Mouse (Mus musculus) cerebellum, postnatal 36 days (tissue): ENCODE measurements around the gene Zfp956.
"Not testable (repeated sequence)": the region's sequence is repeated elsewhere in the genome, so short reads cannot be mapped to it uniquely, and the experiment has no call there.

ENCODE experiments used
- DNase-seq, 2 experiments: peaks; one replicate each; pipeline ENCODE4 v3.0.0; 2021 to 2022; ENCODE audit warnings: mixed read lengths in 2 of 2

Zfp956 gene

DNA sequence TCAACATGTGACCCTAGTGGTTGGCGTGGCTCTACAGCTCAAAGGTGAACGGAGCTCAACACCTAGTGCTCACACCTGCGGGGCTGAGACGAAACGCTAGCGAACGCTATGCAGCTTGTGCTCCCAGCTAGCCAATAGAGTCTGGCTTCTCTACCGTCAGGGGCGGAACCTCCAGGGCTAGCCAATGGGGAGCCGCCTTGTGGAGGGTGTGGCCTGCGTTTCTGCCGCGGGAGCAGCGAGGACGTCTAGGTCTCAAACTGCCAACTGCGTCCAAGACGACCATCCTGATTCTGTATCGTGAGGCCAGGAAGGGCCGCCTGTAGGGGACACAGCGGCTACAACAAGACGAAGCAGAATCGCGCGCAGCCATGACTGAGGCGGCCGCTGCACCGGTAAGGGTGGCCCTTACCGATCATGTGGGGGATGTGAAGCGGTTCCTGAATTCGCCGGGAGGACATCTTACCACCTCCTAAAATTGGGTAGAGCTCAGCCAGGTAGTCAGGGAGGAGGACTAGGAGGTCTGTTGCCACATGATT, at the start of gene Zfp956:
Gene Zfp956 (plus strand): TSS at position 200 of the 536 bp plus-strand sequence.
- peak; percentile 95 to 96 for DNase-seq

DNA sequence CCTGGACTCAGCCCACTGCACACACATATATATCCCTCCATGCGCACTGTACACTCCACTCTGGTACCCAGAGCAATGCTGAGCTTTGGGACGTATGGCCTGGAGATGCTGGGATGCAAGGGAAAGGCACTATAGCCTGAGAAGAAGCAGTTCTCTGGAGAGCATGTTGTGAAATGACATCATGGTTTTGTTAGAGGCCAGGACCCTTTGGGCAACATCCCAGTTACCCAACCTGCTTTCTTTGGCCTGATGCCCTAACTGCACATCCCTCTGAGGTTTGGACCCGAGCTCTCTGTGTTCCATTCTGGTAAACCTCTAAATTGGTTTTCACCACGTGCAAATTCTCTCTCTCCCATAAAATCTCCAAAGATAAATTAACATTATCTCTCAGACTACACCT, 49.6 kb upstream of the Zfp956 start:
- peak; percentile 71 to 77 for DNase-seq

DNA sequence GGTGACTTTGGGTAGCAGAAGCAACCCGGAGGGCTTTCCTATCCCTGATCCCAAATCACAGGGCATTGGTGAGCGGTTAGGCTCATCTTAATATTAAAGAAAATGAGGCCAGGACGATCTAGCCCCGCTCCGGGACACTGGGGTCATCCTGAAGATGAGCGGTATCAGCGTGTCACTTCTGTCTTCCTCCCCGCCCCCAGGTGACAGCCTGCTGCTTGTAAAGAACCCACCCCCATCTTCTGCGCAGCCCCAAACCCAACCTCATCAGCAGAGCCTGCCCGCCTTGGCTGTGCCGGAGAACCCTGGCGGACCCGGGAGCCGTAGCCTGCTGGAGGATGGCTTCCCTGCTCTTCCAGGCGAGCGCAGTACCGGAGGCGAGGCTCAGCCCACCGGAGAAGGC, 48.8 kb upstream of the Zfp956 start:
- DNase-seq: no peak

DNA sequence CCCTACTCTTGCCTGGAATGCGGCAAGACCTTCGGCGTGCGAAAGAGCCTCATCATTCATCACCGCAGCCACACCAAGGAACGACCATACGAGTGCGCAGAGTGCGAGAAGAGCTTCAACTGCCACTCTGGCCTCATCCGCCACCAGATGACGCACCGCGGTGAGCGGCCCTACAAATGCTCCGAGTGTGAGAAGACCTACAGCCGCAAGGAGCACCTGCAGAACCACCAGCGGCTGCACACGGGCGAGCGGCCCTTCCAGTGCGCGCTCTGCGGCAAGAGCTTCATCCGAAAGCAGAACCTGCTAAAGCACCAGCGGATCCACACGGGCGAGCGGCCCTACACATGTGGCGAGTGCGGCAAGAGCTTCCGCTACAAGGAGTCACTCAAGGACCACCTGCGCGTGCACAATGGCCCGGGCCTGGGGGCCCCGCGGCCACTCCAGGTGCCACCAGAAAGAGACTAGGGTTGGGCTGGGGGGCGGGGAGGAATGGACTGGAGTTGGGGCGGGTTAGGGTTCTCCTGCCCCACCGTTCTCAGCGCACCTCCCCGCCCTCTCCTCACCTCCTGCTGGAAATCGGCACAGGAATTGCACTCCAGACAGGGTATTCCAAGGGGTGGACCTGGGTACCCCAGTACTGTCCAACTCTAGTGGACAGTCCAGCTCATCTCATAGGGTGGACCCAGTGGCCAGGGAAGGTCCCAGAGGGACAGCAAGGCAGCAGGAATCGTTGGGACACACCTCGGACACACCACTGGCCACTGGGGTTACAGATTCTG, 48.1 kb upstream of the Zfp956 start:
- no peak for DNase-seq

DNA sequence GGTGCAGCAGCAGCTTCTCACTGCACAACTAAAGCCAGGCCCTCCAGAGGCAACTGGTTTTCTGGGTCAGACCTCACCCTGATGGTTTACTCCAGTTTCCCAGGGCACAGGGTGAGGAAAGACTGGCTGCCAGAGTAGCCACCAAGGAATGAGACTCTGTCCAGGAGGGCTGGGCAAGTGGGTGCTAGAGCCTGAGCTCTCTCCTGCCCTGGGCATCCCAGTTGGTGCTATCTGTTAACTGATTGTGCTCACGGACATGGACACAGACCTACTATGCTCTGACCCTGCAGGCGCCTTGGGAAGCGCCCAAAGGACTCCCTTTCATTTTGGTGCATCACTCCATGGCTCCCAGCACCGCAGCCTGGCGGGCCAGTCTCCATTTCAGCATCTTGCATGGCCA, 46.9 kb upstream of the Zfp956 start:
- DNase-seq: no peak

DNA sequence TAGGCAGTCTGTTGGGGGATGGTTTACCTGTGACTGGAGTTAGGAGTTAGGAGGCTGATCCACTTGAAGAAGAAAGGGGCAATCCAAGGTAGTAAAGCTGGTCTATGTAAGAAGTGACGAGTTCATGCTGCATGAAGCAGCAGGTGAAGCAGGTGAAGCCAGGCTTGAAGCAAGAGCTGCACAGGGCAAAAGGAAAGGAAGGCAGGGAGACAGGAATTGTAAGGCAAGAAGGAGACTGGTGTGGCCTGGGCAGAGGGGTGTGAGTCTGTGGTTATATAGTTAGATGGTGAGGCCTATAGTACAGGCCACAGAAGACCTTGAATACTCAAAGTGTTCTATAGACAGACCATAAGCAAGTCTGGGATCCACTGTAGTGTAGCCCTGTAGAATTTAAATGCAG, 44.2 kb upstream of the Zfp956 start:
- DNase-seq: no peak

DNA sequence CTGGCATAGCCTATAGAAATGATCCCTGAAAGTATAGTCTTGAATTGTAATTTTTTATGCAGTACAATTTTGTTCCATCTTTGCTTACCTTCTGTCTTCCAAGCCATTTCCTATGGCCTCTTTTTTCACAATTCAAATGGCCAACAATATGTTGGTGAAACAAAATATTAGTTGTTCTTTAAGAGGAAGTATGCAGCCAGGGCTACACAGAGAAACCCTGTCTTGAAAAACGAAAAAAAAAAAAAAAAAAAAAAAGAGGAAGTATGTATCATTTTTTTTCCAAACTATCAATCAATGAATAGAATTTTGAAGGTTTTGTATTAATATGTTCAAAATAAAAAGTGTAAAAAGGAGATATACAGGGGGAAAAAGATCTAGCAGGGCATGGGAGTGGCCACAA, 41.5 kb upstream of the Zfp956 start:
- no peak for DNase-seq

DNA sequence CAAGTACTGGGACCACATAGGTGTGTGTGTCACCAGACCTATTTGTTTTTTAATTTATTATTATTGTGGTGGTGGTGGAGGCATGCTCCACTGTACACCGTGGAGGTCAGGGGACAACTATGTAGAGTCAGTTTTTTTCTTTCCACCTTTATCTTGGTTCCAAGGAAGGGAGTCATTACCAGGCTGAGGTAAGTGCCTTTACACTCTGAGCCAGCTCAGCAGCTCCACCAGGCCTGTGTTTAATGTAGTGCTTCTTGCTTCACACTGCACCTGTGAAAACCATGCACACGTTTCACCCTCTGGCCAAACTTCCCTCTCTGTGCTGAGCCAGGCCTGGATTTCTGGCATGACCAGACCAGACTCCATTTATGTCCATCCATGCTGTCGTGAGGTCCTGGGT, 40.2 kb upstream of the Zfp956 start:
- no peak for DNase-seq

DNA sequence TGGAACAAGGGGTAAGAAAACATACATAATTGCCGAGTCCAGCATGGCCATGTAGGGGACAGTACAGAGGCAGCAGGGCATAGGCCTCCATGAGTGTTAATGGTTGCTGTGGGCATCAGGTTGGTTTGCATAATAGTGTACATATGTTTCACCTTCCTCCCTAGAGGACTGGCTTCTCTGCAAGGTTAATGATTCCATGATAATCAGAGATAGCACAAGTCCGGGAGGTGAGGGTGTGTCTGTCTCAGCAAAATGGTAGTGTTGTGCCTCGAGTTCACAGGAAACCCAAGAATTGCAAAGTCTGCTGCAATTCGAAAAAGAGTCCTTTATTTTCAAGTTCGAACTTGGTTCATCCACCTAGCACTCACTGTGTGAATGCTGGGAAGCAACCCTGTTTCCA, 36.1 kb upstream of the Zfp956 start:
- DNase-seq: no peak

DNA sequence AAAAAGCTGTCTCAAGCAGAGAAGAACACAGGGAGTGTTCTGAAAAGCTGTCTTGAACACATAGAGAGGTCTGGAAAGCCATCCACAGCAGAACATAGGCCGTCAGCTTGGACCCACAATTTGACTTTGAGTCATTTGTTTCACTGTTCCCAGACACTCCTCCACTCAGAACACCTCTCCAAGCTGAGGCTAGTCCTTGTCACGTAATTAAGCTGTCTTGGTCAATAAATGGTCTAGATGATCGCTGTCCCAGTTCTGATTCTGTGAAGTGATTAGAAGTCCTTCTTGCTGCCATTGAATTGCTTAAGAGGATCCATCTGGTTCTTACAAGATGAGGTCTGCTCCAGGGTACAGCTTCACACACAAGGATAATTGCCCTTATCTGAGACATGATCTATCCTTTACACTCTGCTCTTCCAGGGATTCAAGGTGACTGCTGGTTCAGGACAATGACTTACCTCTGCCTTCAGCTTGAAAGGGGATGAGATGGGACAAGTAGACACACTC, 34.4 kb upstream of the Zfp956 start:
- no peak for DNase-seq

DNA sequence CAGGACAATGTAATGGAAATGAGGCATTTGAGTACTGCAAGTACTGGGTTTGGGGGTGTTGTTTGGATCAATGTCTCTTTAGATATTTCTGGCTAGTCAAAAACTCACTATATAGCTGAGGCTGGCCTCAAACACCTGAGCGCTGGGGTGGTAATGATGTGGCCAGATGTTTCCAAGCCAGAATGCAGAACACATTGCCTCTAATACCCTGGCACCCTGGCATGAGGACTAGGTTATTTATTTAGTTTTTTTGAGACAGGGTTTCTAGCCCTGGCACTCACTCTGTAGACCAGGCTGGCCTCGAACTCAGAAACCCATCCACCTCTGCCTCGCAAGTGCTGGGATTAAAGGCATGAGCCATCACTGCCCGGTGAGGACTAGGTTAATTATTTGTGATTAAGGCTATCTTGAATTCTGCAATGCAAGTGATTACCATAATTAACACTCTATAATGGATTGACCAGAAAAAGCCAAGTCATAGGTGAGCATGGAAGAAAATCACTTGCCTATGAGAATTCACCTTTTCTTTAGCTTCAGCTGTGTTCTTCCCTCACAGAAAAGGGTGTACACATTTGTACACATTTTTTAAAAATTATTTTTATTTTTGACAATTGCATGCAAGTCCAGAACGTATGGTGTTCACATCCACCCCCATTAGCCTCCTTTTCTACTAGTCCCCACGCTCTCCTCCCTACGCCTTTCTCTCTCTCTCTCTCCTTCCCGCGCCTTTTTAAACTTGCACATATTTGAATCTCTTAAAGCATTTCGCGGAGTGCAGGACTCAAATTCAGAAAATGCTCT, 33.3 kb upstream of the Zfp956 start:
- no peak for DNase-seq

DNA sequence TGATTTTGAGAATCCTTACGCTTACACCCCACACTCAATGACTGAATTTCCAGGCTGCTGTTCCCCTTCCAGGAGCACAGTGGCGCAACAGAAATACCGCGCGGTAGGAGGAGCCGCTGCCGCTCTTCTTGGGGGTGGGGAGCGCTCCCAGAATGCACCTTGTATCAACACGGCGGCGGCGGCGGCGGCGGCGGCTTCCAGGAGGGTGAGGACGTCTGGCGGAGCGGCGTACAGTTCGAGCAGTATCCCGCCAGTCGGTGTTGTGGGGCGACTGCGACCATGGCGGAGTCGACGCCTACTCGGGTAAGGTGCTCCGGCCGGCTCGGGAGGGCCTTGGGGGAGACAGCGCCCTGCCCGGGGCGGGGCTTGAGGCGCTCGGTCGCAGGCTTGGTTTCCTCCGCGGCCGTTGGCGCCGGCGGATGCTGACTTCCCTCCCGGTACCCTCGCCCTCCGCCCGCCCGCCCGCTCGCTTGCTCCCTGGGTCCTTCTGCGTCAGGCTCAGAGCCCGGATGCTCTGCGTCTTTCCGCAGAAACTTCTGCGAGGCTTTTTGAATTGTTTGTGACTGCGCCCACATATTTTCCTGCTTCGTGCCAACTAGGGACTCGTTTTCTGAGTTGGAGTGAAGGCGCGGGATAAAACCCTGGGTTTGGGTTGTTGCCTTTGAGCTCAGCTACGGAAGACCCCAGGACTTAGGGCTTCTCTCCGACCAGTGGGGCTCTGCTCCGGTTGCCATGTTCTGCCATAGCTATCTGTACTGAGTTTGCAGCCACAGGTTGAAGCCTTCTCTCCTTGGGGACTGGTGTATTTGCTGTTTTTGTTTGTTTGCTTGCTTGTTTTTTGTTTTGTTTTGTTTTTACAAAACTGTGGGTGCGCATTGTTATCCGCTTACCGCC, 32.5 kb upstream of the Zfp956 start, which contains the start of gene Zfp212:
Gene Zfp212 (plus strand): TSS at position 30 of the 894 bp plus-strand sequence.
- DNase-seq: peak; percentile 87 to 88

DNA sequence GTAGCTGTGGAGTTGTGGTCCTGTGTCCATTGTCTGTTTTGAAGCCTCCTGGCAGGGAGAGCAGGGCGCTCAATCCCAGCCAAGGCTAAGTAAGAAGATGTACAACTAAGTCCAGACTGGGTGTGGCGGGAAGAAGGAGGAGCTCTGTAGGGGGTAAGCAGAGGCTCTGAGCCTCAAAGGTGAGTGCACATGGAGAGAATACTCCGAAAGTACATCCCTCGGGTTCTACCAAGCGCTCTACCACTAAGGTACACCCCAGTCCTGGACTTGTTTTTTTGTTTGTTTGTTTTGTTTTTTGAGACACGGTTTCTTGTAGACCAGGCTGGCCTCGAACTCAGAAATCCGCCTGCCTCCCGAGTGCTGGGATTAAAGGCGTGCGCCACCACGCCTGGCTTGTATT, 10.7 kb upstream of the Zfp956 start:
- no peak for DNase-seq

DNA sequence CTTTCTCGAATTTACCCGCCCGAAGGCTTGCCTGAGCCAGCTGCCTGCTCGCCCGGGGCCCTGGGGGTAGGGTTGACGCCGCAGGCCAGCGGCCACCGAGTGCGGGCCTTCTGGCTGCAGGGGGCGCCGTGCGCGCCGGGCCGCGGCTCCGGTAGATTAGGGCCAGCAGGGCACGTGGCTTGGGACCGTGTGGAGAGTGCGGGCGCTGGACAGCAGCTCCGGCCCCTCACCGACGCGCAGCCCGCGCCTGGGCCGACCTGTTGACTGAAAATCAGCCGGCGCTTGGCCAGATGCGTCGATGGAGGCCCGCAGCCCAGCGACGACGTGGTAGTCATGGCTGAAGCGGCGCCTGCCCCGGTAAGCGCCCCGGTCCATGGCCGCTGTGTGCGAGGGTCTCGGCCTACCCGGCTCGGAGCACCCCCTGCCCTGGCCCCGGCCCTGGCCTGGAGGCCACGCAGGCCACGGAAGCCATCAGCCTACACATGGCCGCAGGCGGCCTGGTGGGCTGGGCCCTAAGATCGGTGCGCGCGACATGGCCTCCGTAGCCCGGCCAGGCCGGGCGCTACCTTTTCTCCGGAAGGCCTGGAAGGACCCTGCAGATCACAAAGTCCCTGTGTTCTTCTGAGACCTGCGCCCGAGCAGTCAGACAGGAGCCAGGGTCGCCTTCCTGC, 10.0 kb upstream of the Zfp956 start:
- peak; percentile 60 to 70 for DNase-seq

DNA sequence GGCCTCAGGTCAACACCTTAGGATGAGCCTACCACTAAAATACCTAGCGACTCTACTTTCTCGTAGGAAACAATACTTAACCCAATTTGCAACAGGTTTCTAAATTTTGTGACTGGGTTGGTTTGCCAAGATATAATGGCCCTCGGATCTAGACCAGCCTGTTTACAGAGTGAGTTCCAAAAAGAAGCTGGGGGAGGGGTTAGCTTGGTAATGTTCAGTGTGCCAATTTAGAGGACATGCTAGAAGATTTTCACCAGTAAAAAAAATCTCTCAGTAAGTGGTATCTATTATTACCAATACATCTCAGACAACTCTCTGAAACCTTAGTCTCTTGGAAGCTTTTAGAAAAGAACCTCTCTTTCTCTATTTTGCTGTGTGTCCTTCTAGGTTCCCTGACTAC, 9.5 kb upstream of the Zfp956 start:
- no peak for DNase-seq

DNA sequence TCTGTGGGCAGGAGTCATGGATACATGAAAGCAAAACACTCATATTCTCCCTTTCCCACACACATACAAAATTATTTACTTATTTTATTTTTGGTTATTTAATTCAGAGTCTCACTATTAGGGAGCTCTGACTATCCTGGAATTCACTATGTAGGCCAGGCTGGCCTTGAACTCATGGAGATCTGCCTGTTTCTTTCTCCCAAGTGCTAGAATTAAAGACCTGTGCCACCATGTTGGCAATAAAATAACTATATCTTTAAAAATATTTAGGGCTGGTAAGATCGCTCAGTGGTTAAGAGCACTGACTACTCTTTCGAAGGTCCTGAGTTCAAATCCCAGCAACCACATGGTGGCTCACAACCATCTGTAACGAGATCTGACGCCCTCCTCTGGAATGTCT, 5.8 kb upstream of the Zfp956 start:
- DNase-seq: no peak

DNA sequence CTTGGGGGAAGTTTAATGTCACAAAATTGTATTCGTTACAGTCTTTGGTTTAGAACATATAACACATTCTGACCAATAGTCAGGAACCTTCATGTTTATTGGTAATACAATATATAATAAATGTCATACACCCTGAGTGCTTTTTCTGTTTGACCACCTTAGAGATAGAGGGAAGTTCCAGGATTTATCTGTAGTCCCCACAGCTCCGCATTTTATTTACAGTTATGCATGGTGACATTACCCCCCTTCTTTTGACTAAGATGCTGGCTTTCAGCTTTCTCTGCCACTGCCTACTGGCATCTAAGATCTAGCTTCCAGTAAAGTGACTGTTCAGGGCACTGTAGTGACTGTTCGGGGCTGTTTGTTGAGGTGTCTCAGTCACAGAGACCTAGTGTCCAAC, 1.2 kb downstream of the Zfp956 start:
- no peak for DNase-seq

DNA sequence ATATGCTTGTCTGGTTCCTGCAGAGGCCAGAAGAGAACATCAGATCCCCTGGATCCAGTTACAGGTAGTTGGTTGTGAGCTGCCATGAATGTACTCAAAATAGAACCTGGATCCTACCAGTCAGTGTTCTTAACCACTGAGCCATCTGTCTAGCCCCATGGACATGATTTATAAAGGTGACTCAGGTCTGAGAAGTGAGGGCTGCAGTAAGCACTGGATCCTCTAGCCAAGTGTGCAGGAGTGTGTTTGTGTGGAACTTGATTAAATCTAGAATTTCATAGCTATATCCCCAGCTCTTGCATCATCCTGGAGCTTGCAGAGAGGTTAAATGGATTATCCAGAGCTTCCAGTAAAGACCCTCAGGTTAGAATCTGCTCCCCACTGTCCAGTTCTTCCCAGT, 4.6 kb downstream of the Zfp956 start:
- DNase-seq: no peak

DNA sequence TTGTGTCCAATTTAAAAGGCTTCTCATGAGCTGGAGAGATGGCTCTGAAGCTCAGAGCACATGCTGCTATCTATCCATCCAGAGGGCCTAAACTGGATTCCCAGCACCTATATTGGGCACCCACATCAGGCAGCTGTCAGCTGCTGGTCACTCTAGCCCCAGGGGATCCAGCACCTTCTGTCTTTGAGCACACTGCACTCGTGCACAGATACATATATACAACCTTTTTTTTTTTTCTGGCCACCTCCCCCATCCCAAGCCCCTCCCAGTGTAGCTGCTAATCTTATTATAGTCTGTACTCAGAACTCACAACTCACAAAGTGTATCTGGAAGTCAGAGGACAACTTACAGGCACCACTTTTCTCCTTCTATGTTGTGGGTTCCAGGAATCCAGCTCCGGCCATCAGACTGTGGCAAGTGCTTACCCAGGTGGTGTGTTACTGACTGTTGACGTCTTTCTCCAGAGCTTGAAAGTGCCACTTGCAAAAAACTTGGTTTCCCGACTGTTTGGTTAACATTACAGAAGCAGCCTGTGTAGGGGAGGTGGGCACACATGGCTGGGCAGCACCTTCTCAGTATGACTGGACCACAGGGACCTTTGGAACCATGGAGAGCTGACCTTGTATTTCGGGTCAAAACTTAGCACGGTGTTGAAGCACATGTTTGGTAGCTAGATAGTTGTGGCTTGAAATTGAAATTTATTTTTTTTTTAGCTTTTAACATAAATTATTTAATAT, 7.7 kb downstream of the Zfp956 start:
- no peak for DNase-seq

DNA sequence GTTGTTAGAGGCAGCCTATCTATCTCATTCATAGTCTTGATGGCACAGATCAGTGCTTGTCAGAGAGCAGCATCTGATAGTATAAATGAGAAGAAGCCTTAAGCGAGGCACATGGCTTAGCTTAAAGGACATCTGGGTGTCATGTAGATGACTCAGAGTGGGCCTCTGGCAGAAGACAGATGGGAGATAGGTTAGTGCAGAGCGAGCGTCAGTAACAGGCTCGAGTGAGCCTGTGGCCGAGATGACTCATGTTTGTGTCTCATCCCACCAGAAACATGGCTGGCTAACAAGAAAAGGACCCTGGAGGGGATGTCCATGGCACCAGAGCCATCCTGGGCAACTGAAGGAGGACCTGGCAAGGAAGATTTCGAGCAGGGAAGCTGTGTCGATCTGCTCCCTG, 9.9 kb downstream of the Zfp956 start:
- DNase-seq: no peak

DNA sequence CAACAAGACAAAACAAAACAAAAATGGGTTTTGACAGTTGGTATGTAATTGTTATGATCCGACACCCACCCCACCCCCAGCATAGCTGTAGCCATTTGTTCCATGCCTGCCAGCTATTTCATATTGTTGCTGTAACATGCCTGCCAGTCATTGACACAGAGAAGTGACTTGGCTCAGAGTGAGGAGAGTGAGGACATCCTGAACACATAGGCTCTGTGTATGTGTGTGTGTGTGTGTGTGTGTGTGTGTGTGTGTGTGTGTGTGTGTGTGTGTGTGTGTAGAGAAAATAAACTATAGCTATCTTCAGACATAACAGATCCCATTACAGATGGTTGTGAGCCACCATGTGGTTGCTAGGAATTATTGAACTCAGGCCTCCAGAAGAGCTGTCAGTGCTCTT, 15.0 kb downstream of the Zfp956 start:
- DNase-seq: not testable (repeated sequence)
